Mouse (Mus musculus) lung, embryonic 14.5 days (tissue): ENCODE data around the gene Frmd6. TPM values are rescaled to one million over a fixed set of nuclear protein-coding genes. Genes with fewer than 3 reads are reported as not detected.

Experiments used
- ATAC-seq: fragments of 200-750 bp; cut with Nextera tagmentation; 2 replicates; pipeline ENCODE4 v1.8.0; 2017; ENCODE audit warnings: mild to moderate bottlenecking, moderate TSS enrichment, moderate library complexity; ENCODE audit not compliant: insufficient read depth
- DNase-seq: peaks from one replicate; pipeline ENCODE4 v3.0.0-alpha.2; 2015
- H3K27ac ChIP-seq: fragments of 300-500 bp; sonication (generic); 2 replicates; pipeline ENCODE4 v1.5.1; 2014; ENCODE audit warnings: low read depth, mild to moderate bottlenecking, moderate library complexity
- H3K27me3 ChIP-seq: fragments of 300-500 bp; sonication (generic); 2 replicates; pipeline ENCODE4 v1.6.1; 2014; ENCODE audit warnings: low read length, control low read depth; ENCODE audit not compliant: insufficient read depth
- H3K36me3 ChIP-seq: fragments of 300-500 bp; sonication (generic); 2 replicates; pipeline ENCODE4 v1.6.1; 2014; ENCODE audit warnings: control low read depth; ENCODE audit not compliant: insufficient read depth
- H3K4me1 ChIP-seq: fragments of 300-500 bp; sonication (generic); 2 replicates; pipeline ENCODE4 v1.6.1; 2014; ENCODE audit warnings: antibody characterized with exemption, control low read depth; ENCODE audit not compliant: insufficient read depth
- H3K4me2 ChIP-seq: fragments of 300-500 bp; sonication (generic); 2 replicates; pipeline ENCODE4 v1.6.1; 2014; ENCODE audit warnings: mild to moderate bottlenecking
- H3K4me3 ChIP-seq: fragments of 300-500 bp; sonication (generic); 2 replicates; pipeline ENCODE4 v1.5.1; 2014; ENCODE audit warnings: low read depth, low read length
- H3K9ac ChIP-seq: fragments of 300-500 bp; sonication (generic); 2 replicates; pipeline ENCODE4 v1.6.1; 2014
- H3K9me3 ChIP-seq: fragments of 300-500 bp; sonication (generic); 2 replicates; pipeline ENCODE4 v1.6.1; 2016; ENCODE audit warnings: low read depth, low read length, control low read depth
- CTCF ChIP-seq: IDR thresholded peaks from 2 replicates; pipeline ENCODE4 v1.5.1; 2016; ENCODE audit warnings: antibody characterized with exemption, low read depth
- WGBS: fragments of 180-500 bp; shearing (Covaris S2); extraction: QIAGEN DNeasy Blood & Tissue Kit; methylation state at CpG from one replicate; pipeline ENCODE4 v1.1.7; 2014; 5-methylcytosine and 5-hydroxymethylcytosine counted together
- polyA plus RNA-seq: library from polyadenylated mRNA; unstranded; fragments of >200 nt; fragmentation: Nextera tagmentation; extraction: Ambion mirVana; gene quantifications from 2 replicates; pipeline ENCODE4 v1.2.1, GENCODE M21; 2014

Gene Frmd6
- polyA plus RNA-seq = 40.4 and 42.8 TPM in 2 replicates

DNA sequence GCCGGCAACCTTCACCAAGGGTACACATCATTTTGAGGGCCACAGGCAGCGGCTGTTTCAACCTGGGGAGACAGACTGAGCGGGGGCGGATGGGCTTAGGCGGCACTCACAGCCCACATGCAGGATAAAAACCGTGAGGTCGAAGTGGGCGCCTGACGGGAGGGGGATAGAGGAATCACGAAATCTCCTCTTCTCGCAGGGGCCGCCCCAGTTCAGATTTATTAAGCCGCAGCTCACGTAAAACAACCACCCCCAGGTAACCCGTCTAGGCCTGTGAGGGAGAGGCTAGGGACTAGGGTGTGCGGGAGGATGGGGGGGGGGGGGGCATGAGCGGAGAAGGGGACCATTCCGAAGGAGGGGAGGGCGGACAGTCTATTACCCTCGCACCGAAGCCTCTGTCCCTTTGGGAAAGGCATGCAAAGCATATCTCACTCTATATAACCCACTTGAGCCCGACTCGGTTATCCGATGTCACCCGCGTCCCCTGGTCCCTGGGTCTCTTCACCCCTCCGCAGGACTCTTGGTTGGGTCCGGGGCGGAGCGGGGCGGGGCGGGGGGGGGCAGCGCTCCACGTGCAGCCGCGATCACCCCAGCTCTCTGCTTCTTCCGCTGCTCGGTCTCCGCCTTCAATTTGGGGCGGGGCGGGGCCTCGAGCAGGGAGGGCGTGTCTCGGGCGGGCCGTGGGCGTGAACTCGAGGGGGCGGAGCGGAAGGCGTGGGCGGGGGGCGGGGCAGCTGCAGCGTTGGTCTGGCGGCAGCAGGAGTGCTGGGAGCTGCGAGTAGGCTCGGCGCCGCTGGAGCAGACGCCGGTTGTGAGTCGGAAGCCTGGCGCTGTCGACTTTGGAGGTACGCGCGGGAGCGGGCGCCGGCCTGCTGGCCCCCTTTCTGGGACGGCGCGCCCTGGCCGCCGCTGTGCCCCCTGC lies at the start of gene Frmd6:
Gene Frmd6, plus strand, starts transcription at position 786 of the 922 bp plus-strand sequence.
- ATAC-seq (peak; percentile 97), DNase-seq (peak; percentile 96)
- no peaks in the 10 kb centered on the region for H3K9me3 ChIP-seq
- H3K36me3 ChIP-seq = no peaks in the 10 kb centered on the region
- H3K4me1 ChIP-seq = 0 out of 2 replicates have a peak, but pooled peaks cover 6% of the 10 kb centered on the region
- peak within 1 kb of the TSS; percentile 83 for H3K4me3 ChIP-seq
- peak within 1 kb of the TSS; percentile 88 for H3K4me2 ChIP-seq
- peak within 1 kb of the TSS; percentile 100 for H3K27ac ChIP-seq
- WGBS = under 1% methylated on average over 65 of the region's 75 CpGs
- H3K27me3 ChIP-seq = no peaks in the 10 kb centered on the region
- peak; percentile 50 for TF ChIP-seq CTCF
- H3K9ac ChIP-seq = peak within 1 kb of the TSS; percentile 94

DNA sequence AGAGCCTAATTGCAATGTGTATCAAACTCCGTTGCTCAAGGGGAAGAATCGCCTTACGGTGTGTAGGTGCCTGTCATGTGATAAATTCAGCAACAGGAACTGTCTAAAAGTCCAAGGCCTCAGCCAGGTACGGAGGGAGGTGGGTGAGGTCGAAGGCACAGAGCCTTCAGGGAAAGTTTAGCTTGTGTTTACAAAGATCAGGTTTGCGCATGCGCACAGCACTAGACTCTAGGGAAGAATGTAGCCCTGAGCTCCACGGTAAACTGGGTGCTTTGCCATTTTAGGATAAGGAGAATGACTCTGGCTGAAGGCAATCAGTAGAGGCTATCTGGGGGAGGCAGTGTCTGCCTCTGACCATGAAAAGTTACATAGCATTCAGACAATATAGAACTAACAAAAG lies 49.7 kb upstream of the Frmd6 start:
- Histone ChIP-seq H3K4me2 (no peak overlapping the region), H3K9me3 (no peaks in the 10 kb centered on the region), H3K27me3 (no peaks in the 10 kb centered on the region), H3K27ac (no peak overlapping the region), H3K4me3 (no peak overlapping the region), H3K36me3 (no peaks in the 10 kb centered on the region), H3K4me1 (peaks cover 5% of the 10 kb centered on the region; the same call in 1 of the 2 replicates), H3K9ac (no peak overlapping the region)
- no peak for TF ChIP-seq CTCF
- ATAC-seq (no peak), DNase-seq (peak; percentile 40)
- 73% methylated on average over 8 of the region's 8 CpGs for WGBS

DNA sequence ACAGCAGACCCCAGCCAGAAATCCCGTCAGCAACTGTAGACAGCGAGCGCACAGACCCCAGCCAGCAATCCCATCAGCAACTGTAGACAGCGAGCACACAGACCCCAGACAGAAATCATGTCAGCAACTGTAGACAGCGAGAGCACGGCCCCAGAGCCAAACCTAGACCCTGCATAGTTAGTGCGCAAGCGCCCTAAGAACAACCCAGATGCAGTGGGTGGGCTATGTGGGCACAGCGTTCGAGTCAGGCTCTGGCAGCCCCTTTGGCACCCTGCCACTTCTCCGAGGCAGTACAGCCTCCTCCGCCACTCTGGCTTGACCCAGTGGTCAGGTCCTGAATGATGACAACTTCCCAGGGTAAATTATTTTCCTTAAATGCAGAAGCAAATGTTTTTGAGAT lies 48.6 kb upstream of the Frmd6 start:
- ATAC-seq (no peak), DNase-seq (peak; percentile 45)
- Histone ChIP-seq H3K9ac (no peak overlapping the region), H3K27me3 (no peaks in the 10 kb centered on the region), H3K4me2 (0 out of 2 replicates have a peak overlapping the region, but pooled peaks have one; percentile 19), H3K4me1 (peaks cover 5% of the 10 kb centered on the region; the same call in 1 of the 2 replicates), H3K9me3 (no peaks in the 10 kb centered on the region), H3K4me3 (no peak overlapping the region), H3K36me3 (no peaks in the 10 kb centered on the region), H3K27ac (no peak overlapping the region)
- TF ChIP-seq CTCF = no peak
- WGBS = 63% methylated on average over 12 of the region's 12 CpGs

DNA sequence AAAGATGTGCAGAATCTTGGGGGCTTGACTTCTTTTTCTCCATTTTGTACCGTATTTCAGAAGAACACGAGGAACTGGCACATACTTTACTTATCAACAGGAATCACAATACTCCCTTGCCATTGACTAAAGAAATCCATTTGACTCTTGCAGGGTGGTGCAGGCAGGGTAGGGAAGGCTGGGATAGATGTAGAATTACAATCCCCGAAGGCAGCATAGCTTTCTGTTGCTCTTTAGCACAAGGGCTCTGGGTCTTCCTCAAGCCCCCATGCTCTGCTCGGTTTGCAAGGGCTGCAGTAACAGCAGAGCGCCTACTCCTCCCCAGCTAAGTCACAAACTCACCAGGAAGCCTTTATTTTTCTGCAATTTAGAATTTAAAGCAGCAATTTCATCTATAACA lies 47.8 kb upstream of the Frmd6 start:
- 66% methylated on average over 5 of the region's 5 CpGs for WGBS
- Histone ChIP-seq H3K4me2 (no peak overlapping the region), H3K4me1 (peaks cover 5% of the 10 kb centered on the region; the same call in 1 of the 2 replicates), H3K4me3 (no peak overlapping the region), H3K9me3 (no peaks in the 10 kb centered on the region), H3K9ac (no peak overlapping the region), H3K27ac (no peak overlapping the region), H3K27me3 (no peaks in the 10 kb centered on the region), H3K36me3 (no peaks in the 10 kb centered on the region)
- DNase-seq (no peak), ATAC-seq (no peak)
- TF ChIP-seq CTCF = no peak

DNA sequence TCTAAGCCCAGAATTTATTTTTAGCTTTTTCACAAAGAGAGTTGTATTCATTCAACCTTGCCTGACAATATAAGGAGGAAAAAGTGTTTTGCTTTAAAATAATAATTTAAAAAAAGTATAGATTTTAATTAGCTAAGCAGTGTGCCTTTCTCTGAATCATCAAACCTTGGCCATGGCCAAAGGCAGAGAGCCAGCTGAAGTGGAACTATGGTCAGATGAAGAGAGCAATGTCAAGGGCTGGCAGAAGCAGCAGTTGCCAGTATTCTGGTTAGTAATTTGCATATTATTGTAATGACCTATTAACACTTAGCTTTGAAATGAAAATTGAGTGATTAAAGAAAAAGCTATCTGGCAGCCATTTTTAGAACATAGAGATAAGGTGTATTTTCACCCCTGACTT lies 47.4 kb upstream of the Frmd6 start:
- Histone ChIP-seq H3K9ac (no peak overlapping the region), H3K4me1 (peaks cover 5% of the 10 kb centered on the region; the same call in 1 of the 2 replicates), H3K27me3 (no peaks in the 10 kb centered on the region), H3K27ac (no peak overlapping the region), H3K4me3 (no peak overlapping the region), H3K36me3 (no peaks in the 10 kb centered on the region), H3K4me2 (no peak overlapping the region), H3K9me3 (no peaks in the 10 kb centered on the region)
- ATAC-seq (no peak), DNase-seq (no peak)
- TF ChIP-seq CTCF = no peak

DNA sequence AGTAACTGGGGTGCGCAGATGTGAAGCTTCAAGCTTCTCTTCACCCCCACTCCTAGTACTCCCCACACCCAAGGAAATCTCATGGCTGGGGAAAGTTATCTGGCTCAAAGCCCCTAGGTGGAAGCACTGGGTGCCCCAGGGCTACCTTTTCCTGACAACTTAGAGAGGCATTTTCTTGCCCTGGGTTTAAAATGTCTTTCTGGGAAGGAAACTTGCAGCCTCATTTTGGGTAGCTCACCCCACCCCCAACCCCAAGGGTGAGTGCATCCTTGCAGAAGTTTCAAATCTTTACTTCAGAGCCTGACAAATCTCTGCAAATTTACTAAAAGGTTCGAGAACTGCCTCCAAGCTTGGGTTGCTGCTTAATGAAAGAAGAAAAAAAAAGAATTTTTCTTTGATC lies 47.0 kb upstream of the Frmd6 start:
- Histone ChIP-seq H3K9me3 (no peaks in the 10 kb centered on the region), H3K9ac (no peak overlapping the region), H3K4me3 (no peak overlapping the region), H3K27ac (no peak overlapping the region), H3K27me3 (no peaks in the 10 kb centered on the region), H3K36me3 (no peaks in the 10 kb centered on the region), H3K4me2 (no peak overlapping the region), H3K4me1 (peaks cover 5% of the 10 kb centered on the region; the same call in 1 of the 2 replicates)
- TF ChIP-seq CTCF = no peak
- 71% methylated on average over 2 of the region's 2 CpGs for WGBS
- ATAC-seq = no peak
- no peak for DNase-seq

DNA sequence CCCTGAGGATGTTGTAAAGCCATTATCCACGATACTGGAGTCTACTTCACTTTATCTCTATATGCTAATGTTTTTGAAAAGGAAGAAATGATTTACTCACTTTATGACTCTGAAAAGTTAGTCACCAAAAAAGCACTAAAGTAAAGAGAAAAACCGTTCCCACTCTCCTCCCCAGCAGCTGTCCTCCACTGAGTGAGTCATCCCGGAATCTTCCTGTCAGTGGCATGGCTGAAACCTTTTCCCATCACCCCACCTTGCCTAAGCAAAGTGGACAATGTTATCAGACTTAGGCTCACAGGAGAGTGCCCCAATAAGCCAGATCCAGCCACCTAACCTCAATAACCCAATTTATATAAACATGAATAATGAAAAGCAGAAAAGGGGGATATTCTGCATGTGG lies 46.6 kb upstream of the Frmd6 start:
- ATAC-seq = no peak
- Histone ChIP-seq H3K27me3 (no peaks in the 10 kb centered on the region), H3K36me3 (no peaks in the 10 kb centered on the region), H3K27ac (no peak overlapping the region), H3K9me3 (no peaks in the 10 kb centered on the region), H3K4me1 (peaks cover 7% of the 10 kb centered on the region), H3K4me2 (no peak overlapping the region), H3K9ac (no peak overlapping the region), H3K4me3 (no peak overlapping the region)
- TF ChIP-seq CTCF = no peak
- 39% methylated on average over 3 of the region's 3 CpGs for WGBS
- no peak for DNase-seq
